Mouse (Mus musculus) liver, adult 2 months (tissue): Measurements from ENCODE around the gene Espn.

Experiments
- CTCF ChIP-seq: fragments of 200-500 bp; IDR thresholded peaks from 2 replicates; pipeline ENCODE4 v1.5.1; 2011; ENCODE audit warnings: low read depth, low read length, control low read depth
- POLR2A ChIP-seq: fragments of 200-500 bp; IDR thresholded peaks from 2 replicates; pipeline ENCODE4 v1.6.1; 2011; ENCODE audit warnings: low read length, control low read depth; ENCODE audit not compliant: insufficient read depth; ENCODE audit errors: extremely low read depth

DNA sequence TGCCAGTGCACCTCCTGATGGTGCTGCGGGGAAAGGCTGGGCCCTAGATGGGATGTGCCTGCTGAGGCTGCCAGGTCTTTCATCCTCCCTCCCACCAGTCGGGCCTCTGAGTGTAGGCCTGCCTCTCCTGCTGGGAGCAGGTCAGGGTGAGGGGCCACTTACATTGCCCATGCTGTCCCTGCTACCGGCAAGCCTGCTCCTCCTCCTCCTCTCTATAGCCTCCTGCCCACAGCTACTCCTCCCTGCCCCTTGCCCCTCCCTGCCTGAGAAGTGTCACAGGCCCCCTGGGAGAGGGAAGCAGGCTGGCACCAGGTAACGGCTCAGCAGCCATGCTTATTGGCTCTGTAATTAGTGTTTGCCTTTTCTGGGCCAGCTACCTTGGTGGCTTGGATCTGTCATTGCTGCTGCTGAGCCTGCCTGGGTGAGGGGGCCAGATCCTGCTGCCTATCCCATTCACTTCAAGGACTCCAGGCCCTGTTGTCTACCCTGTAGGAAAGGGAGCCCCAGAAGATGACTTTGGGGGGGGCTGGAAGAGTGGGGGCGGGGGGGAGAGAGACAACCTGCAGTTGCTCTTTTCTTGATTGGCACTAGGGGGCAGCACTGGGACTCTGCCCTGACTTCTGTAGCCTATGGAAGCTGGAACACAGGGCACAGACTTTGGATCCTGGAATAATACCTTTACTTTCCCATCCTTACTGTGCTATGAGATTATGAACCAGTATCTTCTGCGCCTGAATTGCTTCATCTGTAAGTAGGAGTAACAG lies 15.9 kb downstream of the Espn start:
- TF ChIP-seq CTCF: peak; percentile 64
- no peak for TF ChIP-seq POLR2A
